8 mouse cellular contexts compared by ENCODE assay signal in genomic region chr9:120010781-120011511, GRCm38 (mm10). TPM values are rescaled to one million over a fixed set of nuclear protein-coding genes. Genes with fewer than 3 reads are reported as not detected.
DNase-seq lines count a peak whose midpoint lies in the region; ATAC-seq lines count a peak whose summit lies in the region.

No protein-coding gene starts in this region.

- peak overlapping the region; percentile 36; the same call in 1 of the 2 replicates for H3K9ac ChIP-seq in intestine, embryonic 14.5 days (ENCODE audit: low read length)

- peak; percentile 92 for ATAC-seq in intestine, embryonic 14.5 days (replicated peaks; ENCODE audit: low FRiP score, low TSS enrichment, low read depth)
- peak; percentile 87 for ATAC-seq in megakaryocyte-erythroid progenitor cell, adult 5-6 weeks (replicated peaks; ENCODE audit: low FRiP score, low TSS enrichment, poor library complexity, severe bottlenecking)

- no peaks in the 10 kb centered on the region for H3K27me3 ChIP-seq in intestine, embryonic 14.5 days (replicated peaks; ENCODE audit: control insufficient read depth, insufficient read depth, low read length)

- H3K36me3 ChIP-seq in intestine, embryonic 14.5 days (ENCODE audit: control insufficient read depth, insufficient read depth, low read length) = no peaks in the 10 kb centered on the region

- peak; percentile 99 for DNase-seq in adrenal gland, adult 2 months
- peak; percentile 97 for DNase-seq in embryo, embryonic 11 days
- DNase-seq in gastrocnemius, postnatal 25 days = peak; percentile 97
- peak; percentile 97 for DNase-seq in intestine, embryonic 14.5 days (ENCODE audit: low spot score)
- DNase-seq in left cerebral cortex, postnatal 10 days (ENCODE audit: extremely low spot score in 1 of 2, low spot score in 2 of 2) = peak; percentile 94 to 98
- peak; percentile 98 for DNase-seq in right cerebral cortex, postnatal 14 days
- peak; percentile 100 for DNase-seq in urinary bladder, postnatal 25 days (ENCODE audit: low spot score)

- no peaks in the 10 kb centered on the region for H3K9me3 ChIP-seq in intestine, embryonic 14.5 days (ENCODE audit: control insufficient read depth, low read length)

- intact Hi-C loops in left cerebral cortex, postnatal 10 days (cut with DNase I) = loop anchor here (2.0 to 5.0 kb wide), 2 partner anchors 28 to 49 kb away; no protein-coding TSS in a partner anchor

- H3K4me2 ChIP-seq in intestine, embryonic 14.5 days (ENCODE audit: low read length) = peak overlapping the region; percentile 77

- H3K27ac ChIP-seq in intestine, embryonic 14.5 days (ENCODE audit: low read depth) = peak overlapping the region; percentile 76

- H3K4me1 ChIP-seq in intestine, embryonic 14.5 days (replicated peaks; ENCODE audit: control insufficient read depth, insufficient read depth, low read length) = peaks cover 13% of the 10 kb centered on the region

- H3K4me3 ChIP-seq in intestine, embryonic 14.5 days (ENCODE audit: low read depth, low read length) = peak overlapping the region; percentile 32

- 1% methylated on average over 60 of the region's 60 CpGs for WGBS in intestine, embryonic 14.5 days

RNA-seq across cellular contexts. Expression of gene Xirp1, which starts 12.5 kb away (rescaled TPM):
- total RNA-seq in adrenal gland, adult 2 months (2021) = under 1 TPM; 0.37 to 0.48 TPM
- polyA plus RNA-seq in adrenal gland, adult 2 months (2012; rRNA removed) = 0.03 and 0.04 TPM in 2 replicates
- total RNA-seq in gastrocnemius, postnatal 25 days (2021) = 100 to 1,000 TPM; 105 to 112 TPM
- polyA plus RNA-seq in intestine, embryonic 14.5 days (2014; fragmentation: Nextera tagmentation; extraction: Ambion mirVana) = 0.03 TPM in 1 of 2 replicates, not detected in the other
- under 1 TPM in 1 of 2 experiments, not detected in 1; 0.11 TPM for total RNA-seq in left cerebral cortex, postnatal 10 days (2021)
- not detected in 2 replicates for total RNA-seq in megakaryocyte-erythroid progenitor cell, adult 5-6 weeks (2014; fragmentation: Nextera tagmentation)
- not detected in 2 replicates for total RNA-seq in megakaryocyte-erythroid progenitor cell, adult 5-6 weeks (2017)

RNA-seq across cellular contexts. Expression of gene Csrnp1, which starts 26.5 kb away (rescaled TPM):
- 10 to 100 TPM; 18.7 to 26.5 TPM for total RNA-seq in adrenal gland, adult 2 months (2021)
- 45.6 and 51.3 TPM in 2 replicates for polyA plus RNA-seq in adrenal gland, adult 2 months (2012; rRNA removed)
- 1 to 10 TPM; 2.4 to 3.6 TPM for total RNA-seq in gastrocnemius, postnatal 25 days (2021)
- 1.4 and 1.8 TPM in 2 replicates for polyA plus RNA-seq in intestine, embryonic 14.5 days (2014; fragmentation: Nextera tagmentation; extraction: Ambion mirVana)
- total RNA-seq in left cerebral cortex, postnatal 10 days (2021) = 1 to 10 TPM; 7.6 to 8.7 TPM
- total RNA-seq in megakaryocyte-erythroid progenitor cell, adult 5-6 weeks (2014; fragmentation: Nextera tagmentation) = 1.6 and 3.1 TPM in 2 replicates
- 8.0 and 15.6 TPM in 2 replicates for total RNA-seq in megakaryocyte-erythroid progenitor cell, adult 5-6 weeks (2017)

RNA-seq across cellular contexts. Expression of gene Cx3cr1, which starts 58.7 kb away (rescaled TPM):
- total RNA-seq in adrenal gland, adult 2 months (2021) = 10 to 100 TPM in 1 of 2 experiments, 1 to 10 TPM in 1; 3.5 to 10.8 TPM
- polyA plus RNA-seq in adrenal gland, adult 2 months (2012; rRNA removed) = 11.8 and 12.5 TPM in 2 replicates
- under 1 TPM; 0.24 to 0.61 TPM for total RNA-seq in gastrocnemius, postnatal 25 days (2021)
- 7.6 and 10.2 TPM in 2 replicates for polyA plus RNA-seq in intestine, embryonic 14.5 days (2014; fragmentation: Nextera tagmentation; extraction: Ambion mirVana)
- 10 to 100 TPM; 31.9 to 33.5 TPM for total RNA-seq in left cerebral cortex, postnatal 10 days (2021)
- 0.17 TPM in 1 of 2 replicates, not detected in the other for total RNA-seq in megakaryocyte-erythroid progenitor cell, adult 5-6 weeks (2014; fragmentation: Nextera tagmentation)
- 1.4 and 2.1 TPM in 2 replicates for total RNA-seq in megakaryocyte-erythroid progenitor cell, adult 5-6 weeks (2017)

Comparison
In these comparisons a context has a peak if more than half of its experiments do, and no peak if none do; other contexts are left out.
1. Peak in every context shown above with its lines: DNase-seq, ATAC-seq, H3K4me3 ChIP-seq and H3K27ac ChIP-seq.
2. RNA of gene Xirp1, which starts 12.5 kb away (total RNA-seq): 105 to 112 TPM in gastrocnemius, postnatal 25 days; 0.37 to 0.48 TPM in adrenal gland, adult 2 months, 0.11 TPM in left cerebral cortex, postnatal 10 days and not detected in megakaryocyte-erythroid progenitor cell, adult 5-6 weeks; every median in the first group is over 10 times any median in the second.